Mouse (Mus musculus): ENCODE data around the gene Ubac2.

The Ubac2 gene

DNA sequence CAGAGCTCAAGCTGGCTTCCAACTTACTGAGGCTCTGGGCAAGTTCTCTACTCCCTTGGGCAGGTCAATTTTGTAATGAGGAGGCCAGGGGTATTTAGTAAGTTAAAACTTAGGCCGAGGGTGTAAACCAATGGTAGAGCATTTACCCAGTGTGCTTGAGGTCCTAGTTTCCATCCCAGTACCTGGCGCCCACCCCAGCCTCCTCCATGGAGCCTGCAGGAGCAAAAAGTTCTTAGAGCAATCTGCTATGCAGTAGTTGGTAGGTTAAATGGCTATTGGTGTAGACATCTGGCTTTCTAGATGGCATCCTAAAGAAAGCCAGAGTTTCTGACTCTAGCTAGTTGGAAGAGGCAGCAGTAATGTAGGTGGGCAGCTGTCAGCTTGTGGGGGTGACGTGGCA is 71.0 kb downstream of the Ubac2 start:
- DNase-seq (ENCODE audit: low spot score), result no peak

GRCm38 (mm10) chr14:121949897-121950296 is 71.5 kb downstream of the Ubac2 start:
- no peak for DNase-seq (ENCODE audit: low spot score)

- DNase-seq (ENCODE audit: low spot score), result no peak
Measured at GRCm38 (mm10) chr14:121951399-121952045, 73.1 kb downstream of the Ubac2 start.

GRCm38 (mm10) chr14:121952046-121952400 is 73.6 kb downstream of the Ubac2 start:
- no peak for DNase-seq (ENCODE audit: low spot score)

DNA sequence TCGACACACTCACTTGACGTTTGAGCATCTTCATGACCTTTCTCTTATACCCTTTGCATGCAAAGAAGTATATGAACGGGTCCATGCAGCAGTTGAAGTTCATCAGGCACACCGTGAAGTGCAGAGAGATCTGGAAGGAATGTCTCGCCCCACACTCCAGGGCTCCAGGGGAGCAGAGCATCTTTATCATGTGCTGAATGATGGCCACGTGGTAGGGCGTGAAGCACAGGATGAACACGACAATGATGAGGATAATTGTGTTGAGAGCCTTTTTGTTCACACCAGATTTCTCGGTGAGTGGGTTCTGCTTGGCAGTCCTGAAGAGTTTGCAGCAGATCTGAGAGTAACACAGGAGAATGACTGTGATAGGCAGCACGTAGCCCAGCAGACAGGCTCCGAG is 75.7 kb downstream of the Ubac2 start:
- no peak for DNase-seq (ENCODE audit: low spot score)

- DNase-seq (ENCODE audit: low spot score), result no peak
Measured at GRCm38 (mm10) chr14:121954608-121955007, 76.2 kb downstream of the Ubac2 start.

DNA sequence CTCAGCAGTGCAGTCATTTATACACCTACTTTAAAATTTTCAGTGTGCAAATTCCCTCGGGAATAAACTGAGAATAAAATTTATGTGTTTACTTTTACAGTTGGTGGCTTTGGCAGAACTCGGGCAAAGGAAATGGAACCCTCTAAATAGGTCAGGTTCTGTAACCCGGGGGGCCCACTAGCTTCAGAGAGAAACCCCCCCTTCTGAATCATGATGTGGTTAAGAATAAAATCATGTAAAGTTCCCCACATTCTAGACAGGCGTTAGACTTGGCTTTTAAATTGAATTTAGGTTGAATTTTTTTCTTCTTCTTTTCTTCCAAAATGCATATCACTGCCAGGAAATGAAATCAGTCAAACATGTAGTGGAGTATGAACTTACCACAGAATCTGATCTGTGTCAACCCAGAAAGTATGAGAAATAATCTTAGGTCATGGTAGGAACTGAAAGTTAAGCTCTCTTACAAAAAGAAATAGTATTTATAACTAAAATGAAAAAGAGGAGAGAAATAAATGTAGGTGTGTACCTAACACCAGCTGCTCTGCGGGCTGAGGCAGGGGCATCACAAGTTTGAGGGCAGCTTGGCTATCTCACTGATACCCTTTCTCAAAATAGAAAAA is 76.9 kb downstream of the Ubac2 start:
- DNase-seq (ENCODE audit: low spot score), result no peak

- DNase-seq (ENCODE audit: low spot score), result no peak
Measured at GRCm38 (mm10) chr14:121956291-121956690, 77.9 kb downstream of the Ubac2 start.

DNA sequence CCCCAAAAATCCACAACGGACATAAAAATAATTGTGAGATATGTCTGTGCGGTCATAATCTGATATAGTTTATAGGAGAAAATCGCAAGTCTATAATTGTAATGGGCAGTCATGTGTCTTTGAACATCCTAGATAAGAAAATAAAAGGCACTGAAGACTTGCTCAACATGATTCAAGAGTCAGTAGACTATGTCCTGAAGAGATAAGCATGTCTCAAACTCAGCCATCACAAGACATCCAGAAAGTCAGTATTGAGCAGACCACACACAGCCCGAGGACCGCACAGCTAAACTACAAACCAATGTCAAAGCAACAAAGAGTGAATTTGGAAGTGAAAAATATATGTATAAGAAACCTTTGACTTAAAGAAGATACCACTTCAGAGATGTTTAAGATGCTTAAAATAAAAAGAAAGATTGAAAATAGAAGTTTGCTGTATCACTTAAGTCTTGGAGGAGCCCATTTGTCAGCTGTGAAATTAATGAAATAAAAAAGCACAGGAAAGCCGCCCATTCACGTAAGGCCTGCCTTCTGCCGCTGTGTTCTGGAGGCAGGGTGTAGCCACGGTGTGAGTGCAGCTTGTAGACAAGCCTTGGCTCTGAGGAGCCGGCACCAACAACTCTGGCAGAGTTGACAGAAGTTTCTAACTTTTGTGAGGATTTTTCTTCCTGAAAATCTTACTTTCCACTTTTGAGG is 78.9 kb downstream of the Ubac2 start:
- DNase-seq (ENCODE audit: low spot score), result no peak

DNA sequence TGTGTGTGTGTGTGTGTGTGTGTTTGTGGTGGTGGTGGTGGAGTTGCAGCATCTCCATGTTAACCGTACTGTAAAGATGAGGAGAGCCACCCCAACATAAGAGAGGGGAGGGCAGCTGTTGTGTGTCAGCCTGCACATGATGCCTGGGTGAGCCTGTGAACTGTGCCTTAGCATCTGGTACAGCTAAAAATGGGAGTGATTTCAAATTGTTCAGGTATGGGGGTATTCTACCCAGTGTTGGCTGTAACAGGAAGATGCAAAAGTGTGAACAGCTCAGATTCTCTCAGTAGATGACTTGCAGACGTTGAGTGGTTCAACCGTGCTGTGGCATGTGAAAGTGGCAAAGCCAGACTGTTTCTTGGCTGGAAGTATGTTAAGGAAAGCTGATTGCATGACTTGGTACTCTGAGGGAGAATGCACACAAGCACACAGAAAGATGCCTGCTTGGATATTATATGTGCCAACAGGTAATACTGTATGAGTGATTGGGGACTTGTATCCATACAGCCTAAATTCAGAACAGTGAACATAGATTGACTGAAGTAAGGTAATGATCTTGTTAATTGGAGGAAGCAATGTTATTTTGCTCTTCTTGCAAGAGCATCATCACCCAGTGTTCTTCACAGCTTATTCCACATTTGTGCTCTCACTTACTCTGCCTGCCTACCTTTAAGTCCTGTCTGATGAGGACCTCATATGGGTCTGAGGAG is 79.8 kb downstream of the Ubac2 start:
- no peak for DNase-seq (ENCODE audit: low spot score)

- no peak for DNase-seq (ENCODE audit: low spot score)
Measured at GRCm38 (mm10) chr14:121958751-121959537, 80.5 kb downstream of the Ubac2 start.

GRCm38 (mm10) chr14:121959538-121959980 is 81.1 kb downstream of the Ubac2 start:
- DNase-seq (ENCODE audit: low spot score), result no peak

DNA sequence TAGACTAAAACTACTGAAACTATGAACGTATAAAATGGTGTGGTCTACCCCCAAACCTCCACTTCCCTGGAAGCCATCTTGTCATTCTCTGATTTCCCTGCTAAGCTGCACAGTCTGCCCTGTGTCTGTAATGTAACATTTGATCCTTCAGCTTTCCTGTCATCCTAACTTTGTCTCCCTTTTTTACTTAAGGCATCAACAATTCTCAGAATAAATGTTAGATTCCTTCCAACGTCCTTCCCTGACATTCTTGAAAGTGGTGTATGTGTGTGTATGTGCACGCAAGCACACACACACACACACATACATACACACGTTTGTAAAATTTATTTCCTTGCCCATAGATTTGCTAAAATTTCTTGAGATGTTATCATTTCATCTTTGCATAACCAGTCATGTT is 81.6 kb downstream of the Ubac2 start:
- no peak for DNase-seq (ENCODE audit: low spot score)

DNA sequence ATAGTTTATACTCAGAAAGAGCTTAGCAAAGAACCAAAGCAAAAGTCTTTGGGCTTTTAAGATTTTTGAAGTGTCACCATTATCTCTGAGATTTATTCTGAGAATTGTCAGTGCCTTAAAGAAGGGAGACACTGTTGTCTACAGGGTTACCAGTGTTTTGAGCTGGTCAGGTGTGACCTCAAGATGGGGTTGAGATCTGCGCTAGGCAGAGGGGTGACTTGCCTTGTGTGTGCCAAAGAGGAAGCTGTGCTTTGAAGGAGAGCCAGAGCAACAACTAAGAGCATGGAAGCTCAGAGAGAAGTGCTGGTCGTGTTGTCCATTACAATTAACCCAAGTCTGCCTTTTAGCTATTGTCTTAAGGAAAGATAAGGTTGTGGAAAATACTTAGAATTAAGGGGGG is 82.1 kb downstream of the Ubac2 start:
- DNase-seq (ENCODE audit: low spot score), result no peak

DNA sequence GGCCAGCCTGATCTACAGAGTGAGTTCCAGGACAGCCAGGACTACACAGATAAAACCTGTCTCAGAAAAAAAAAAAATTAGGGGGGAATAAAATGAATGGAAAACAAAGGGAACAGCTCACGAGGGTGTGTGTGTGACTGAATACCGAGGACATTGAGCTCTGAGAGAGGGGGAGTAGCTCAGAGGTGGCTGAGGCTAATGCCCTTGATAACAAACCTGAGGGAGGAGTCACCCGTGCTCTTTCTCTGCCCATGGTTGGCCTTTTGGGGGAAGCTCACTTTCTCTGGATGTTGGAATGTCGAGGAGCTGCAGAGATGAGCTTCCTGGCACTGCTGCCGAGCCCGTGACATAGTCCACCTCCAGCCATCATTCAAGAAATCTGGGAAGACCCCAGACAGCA is 82.6 kb downstream of the Ubac2 start:
- DNase-seq (ENCODE audit: low spot score), result no peak

DNA sequence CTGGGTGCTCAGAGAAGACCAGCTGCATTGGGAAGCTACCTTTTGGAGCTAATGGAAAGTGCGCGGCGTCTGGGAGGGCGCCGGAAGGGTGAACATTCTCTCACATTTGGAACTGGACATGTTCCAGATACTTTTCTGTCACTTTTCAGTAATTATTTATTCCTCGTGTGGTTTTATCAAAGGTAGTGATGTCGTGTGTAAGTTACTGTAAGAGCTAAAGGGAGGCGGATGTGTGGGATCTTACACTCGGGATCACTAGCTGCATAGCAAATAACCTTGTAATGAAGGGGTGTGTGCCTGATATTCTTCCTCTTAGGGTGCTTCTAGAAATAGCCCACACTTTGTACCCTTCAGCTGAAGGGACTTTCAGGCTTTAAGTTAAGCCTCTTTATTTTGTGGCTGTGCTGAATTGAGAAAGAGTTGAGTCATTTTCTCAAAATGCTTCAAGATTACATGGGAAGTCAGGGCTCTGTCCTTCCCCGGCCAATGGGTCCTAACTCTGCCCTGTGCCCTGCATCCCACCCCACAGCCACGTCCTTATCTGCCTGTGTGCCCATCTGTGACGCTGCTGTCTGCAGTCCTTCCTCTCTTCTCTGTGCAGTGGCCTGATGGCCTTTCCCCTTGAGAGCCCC is 83.2 kb downstream of the Ubac2 start:
- no peak for DNase-seq (ENCODE audit: low spot score)

- DNase-seq (ENCODE audit: low spot score), result no peak
Measured at GRCm38 (mm10) chr14:121962128-121962890, 83.9 kb downstream of the Ubac2 start.

- DNase-seq (ENCODE audit: low spot score), result no peak
Measured at GRCm38 (mm10) chr14:121963251-121963941, 85.0 kb downstream of the Ubac2 start.

DNA sequence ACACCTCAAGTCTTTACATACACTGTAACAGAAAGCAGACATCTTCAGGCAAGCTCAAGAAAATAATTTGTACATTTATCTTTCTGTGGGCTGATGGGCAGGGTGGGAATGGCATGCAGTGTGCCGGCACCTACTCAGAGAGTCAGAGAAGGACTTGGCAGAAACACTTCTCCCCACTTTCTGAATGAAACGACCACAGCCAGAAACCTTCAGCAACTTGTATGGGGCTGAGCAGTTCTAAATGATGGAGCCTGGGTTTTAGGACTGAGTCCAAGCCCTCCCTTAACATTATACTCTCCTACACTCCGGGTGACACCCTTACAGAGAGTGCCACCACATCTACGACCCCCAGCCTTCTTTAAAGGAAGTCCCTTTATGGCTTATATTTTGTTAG is 85.5 kb downstream of the Ubac2 start:
- no peak for DNase-seq (ENCODE audit: low spot score)

GRCm38 (mm10) chr14:121964990-121965389 is 86.6 kb downstream of the Ubac2 start, which contains the start of gene Gpr183:
Gpr183 (minus strand) TSS chr14:121965195.
- no peak for DNase-seq (ENCODE audit: low spot score)

All from urinary bladder, postnatal 25 days (tissue).